Mouse (Mus musculus) brain, adult 2 months (tissue): ENCODE measurements at regions not wholly inside any gene's neighbourhood (a gene's known extent, or its start where the extent isn't known, plus 50 kb on each side); places are given as distances from the start of the nearest gene placed in this dataset.
"Not testable (repeated sequence)": the region's sequence is repeated elsewhere in the genome, so short reads cannot be mapped to it uniquely, and the experiment has no call there.

Source experiments
- DNase-seq: peaks from one replicate; pipeline ENCODE4 v3.0.0; 2011; ENCODE audit warnings: low read depth, low spot score

DNA sequence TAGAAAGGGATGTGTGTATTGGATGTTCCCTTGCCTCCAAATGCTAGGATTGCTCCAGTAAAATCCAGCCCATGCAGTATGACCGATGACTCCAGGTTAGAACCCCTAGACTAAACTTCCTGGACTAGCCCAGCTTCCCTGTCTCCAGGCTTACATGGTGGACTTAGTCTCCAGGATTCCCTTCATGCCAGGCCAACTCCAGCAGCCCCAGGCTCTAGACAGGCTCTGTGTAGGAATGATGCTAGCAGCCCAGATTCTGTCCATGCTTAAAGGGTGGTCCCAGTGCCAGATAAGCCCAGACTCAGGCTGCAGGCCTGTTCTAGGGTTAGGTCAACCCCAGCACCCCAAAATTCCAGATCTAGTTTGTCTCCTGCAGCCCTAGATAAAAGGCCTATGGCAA is 196.3 kb upstream of the Tas2r119 start:
- DNase-seq, result no peak

DNA sequence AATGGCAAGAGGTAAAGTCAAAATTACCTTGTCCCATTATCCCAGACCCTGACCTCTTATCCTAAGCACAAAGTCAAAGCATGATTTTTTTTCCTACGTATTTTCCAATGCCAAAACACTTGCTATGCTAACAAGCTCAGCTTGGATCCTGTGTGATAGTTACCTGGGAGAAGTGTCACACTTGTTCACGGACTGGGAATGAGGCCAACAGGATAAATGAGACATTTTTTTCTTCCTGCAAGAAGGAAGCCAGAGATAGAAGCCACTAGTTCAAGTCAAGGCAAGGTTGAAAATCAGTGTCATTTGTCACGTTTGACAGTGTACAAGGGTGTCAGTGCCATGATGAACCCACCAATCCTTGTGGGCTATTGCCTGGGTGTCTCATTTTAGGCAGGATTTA is 189.8 kb upstream of the Tas2r119 start:
- DNase-seq, result peak; percentile 62

GRCm38 (mm10) chr15:31989093-31989492 is 188.0 kb upstream of the Tas2r119 start:
- peak; percentile 77 for DNase-seq

GRCm38 (mm10) chr15:31989593-31990290 is 187.3 kb upstream of the Tas2r119 start:
- peak; percentile 98 for DNase-seq

GRCm38 (mm10) chr15:31997996-31998395 is 179.1 kb upstream of the Tas2r119 start:
- DNase-seq, result no peak

DNA sequence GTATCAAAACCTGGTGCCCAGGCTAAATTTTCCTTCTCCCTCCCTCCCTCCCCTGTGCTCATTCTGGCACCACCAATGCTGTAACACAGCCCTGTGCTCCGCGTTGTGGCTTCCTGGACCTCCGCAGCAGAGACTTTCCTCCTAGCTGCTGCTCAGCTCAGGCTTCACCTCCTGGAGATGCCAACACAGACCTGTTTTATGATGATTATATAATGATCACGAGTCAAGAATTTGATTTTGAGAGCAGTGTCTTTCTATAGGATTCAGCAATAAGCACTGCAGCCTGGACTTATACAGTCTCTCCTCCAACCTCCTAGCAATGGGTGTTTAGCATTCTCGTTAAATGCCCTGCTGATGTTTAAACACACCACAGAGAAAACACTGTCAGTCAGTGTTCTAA is 177.5 kb upstream of the Tas2r119 start:
- peak; percentile 65 for DNase-seq

DNA sequence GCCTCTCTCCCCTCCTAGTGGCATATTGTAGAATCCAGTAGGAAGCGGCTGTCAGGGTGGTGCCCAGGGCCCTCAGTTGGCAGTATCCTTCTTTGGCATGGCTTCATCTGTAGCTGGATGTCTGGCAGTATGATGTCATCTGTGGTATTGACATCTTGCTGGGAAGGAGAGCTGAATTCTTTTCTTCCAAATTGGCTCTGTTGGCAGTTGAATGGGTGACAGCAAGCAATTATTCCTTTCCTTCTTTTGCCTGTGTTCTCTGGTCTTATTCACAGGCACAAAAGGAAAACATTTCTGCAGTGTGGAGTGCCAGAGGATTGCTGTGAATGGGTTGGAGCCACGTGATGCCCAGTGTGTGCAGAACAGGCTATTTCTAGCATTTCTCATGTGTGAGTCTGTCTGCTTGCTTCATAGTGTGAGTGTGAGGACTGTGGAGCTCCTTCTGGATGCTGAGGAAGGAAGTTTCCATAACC is 174.1 kb upstream of the Tas2r119 start:
- peak; percentile 93 for DNase-seq

- no peak for DNase-seq
Observed at GRCm38 (mm10) chr15:32003489-32003888, 173.6 kb upstream of the Tas2r119 start.

DNA sequence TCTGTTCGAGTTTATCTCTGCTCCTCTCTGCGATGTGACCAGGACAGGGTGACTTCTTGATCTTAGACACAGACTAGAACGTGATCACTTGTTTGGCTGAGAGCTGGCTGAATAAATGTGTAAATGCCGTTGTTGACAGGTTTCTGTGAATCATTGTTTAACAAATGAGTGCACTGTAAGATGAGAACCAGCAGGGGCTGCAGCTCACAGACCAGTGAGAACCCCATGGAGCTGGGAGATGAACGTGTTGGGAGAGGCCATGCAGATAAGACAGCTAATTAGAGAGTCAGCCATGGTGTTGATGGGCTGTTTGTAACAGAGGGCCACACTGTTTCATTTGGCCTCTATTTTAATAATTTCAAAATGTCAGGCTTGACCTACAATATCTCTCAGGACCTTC is 171.1 kb upstream of the Tas2r119 start:
- DNase-seq, result no peak

GRCm38 (mm10) chr15:32009818-32010217 is 167.3 kb upstream of the Tas2r119 start:
- DNase-seq, result no peak

DNA sequence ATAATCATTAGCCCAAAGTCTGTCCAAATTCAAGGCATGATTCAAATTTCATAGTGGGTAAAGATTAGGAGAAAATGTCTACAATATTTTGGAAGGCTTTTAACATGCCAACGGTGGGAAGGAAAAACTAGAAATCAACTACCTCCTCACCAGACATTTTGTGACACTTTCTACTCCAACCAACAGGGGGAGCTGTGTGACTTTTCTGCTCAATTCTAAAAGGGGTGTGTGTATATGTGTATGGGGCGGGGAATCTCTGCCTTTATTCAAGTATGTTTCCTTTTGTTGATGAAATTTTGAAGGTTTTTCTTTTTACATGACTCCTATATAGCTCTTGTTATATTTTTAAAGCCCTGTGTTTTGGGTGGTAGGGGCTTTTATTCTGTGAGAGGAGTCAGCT is 165.0 kb upstream of the Tas2r119 start:
- peak; percentile 62 for DNase-seq

- DNase-seq, result no peak
Observed at GRCm38 (mm10) chr15:32012838-32013237, 164.3 kb upstream of the Tas2r119 start.

- DNase-seq, result no peak
Observed at GRCm38 (mm10) chr15:32015169-32015568, 161.9 kb upstream of the Tas2r119 start.

GRCm38 (mm10) chr15:32020323-32021008 is 156.6 kb upstream of the Tas2r119 start:
- DNase-seq, result no peak

- no peak for DNase-seq
Observed at GRCm38 (mm10) chr15:32021009-32021602, 156.0 kb upstream of the Tas2r119 start.

- no peak for DNase-seq
Observed at GRCm38 (mm10) chr15:32034091-32034490, 143.0 kb upstream of the Tas2r119 start.

- no peak for DNase-seq
Observed at GRCm38 (mm10) chr15:32034790-32035189, 142.3 kb upstream of the Tas2r119 start.

GRCm38 (mm10) chr15:32041764-32042163 is 135.3 kb upstream of the Tas2r119 start:
- DNase-seq, result peak; percentile 88

- DNase-seq, result no peak
Observed at GRCm38 (mm10) chr15:32042173-32042572, 134.9 kb upstream of the Tas2r119 start.

DNA sequence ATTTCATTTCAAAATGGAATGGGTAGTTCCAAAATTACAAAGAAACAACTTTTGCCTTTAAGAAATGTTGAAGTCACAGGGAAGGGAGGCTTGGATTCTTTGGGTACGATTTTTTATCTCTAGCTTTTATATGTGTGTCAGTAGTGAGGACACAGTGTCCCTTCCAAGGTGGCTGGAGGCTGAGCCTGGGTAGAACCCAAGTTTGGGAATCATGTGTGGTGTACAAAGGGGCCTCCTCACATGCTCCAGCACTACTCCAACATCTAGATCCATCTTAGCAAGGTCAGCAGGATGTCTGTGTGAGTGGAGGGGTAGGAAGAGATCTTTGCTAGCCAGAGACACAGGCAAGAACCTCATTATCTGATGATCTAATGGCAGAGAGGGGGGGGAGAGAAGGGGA is 134.5 kb upstream of the Tas2r119 start:
- no peak for DNase-seq

DNA sequence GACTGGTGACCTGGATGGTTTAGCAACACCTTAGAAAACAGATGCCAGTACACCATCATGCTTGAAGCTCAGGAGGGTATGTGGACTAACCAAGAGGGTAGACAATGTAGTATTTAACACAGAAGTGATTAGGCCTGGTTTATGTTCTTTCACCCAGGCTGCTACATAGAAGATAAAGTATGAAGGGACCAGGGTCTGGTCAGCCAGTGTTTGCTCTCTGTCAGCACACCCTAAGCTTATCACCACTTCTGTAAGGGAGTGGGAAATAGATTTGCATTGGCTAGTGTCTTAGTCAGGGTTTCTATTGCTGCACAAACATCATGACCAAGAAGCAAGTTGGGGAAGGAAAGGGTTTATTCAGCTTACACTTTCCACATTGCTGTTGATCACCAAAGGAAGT is 133.9 kb upstream of the Tas2r119 start:
- DNase-seq, result no peak

GRCm38 (mm10) chr15:32043670-32044069 is 133.4 kb upstream of the Tas2r119 start:
- DNase-seq, result not testable (repeated sequence)

DNA sequence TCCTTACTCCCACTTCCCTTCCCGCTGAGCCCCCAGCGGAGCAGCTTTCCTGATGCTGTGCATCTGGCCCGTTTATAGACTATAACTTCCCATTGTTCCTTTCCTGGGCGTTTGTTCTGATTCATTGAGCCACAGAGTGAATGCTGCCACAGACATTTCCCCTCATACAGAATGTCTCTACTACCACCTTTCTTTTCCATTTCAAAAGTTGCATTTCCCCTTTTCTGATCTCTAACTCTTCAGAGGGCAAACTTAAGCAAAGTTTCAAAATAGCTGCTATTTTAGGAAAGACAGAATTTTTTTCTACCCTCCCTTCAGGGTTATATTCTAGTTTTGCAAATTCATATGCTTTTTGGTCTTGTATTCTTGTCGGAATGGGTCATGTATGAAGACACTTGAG is 128.3 kb upstream of the Tas2r119 start:
- no peak for DNase-seq
